Mouse (Mus musculus) hindbrain, embryonic 12.5 days (tissue): ENCODE results near the gene Arl5a. TPM values are rescaled to one million over a fixed set of nuclear protein-coding genes. Genes with fewer than 3 reads are reported as not detected.

Experiments
- ATAC-seq: fragments of 200-750 bp; cut with Nextera tagmentation; 2 replicates; pipeline ENCODE4 v1.8.0; 2017; ENCODE audit warnings: moderate TSS enrichment; ENCODE audit not compliant: low FRiP score
- H3K27ac ChIP-seq: fragments of 300-500 bp; sonication (generic); 2 replicates; pipeline ENCODE4 v1.5.1; 2016; ENCODE audit warnings: mild to moderate bottlenecking
- H3K27me3 ChIP-seq: fragments of 300-500 bp; sonication (generic); 2 replicates; pipeline ENCODE4 v1.6.1; 2016; ENCODE audit warnings: mild to moderate bottlenecking
- H3K36me3 ChIP-seq: fragments of 300-500 bp; sonication (generic); 2 replicates; pipeline ENCODE4 v1.6.1; 2016; ENCODE audit warnings: mild to moderate bottlenecking
- H3K4me1 ChIP-seq: fragments of 300-500 bp; sonication (generic); 2 replicates; pipeline ENCODE4 v1.6.1; 2016
- H3K4me2 ChIP-seq: fragments of 300-500 bp; sonication (generic); replicated peaks from 2 replicates; pipeline ENCODE4 v1.6.1; 2016; ENCODE audit warnings: mild to moderate bottlenecking
- H3K4me3 ChIP-seq: fragments of 300-500 bp; sonication (generic); 2 replicates; pipeline ENCODE4 v1.5.1; 2016; ENCODE audit warnings: mild to moderate bottlenecking
- H3K9ac ChIP-seq: fragments of 300-500 bp; sonication (generic); 2 replicates; pipeline ENCODE4 v1.6.1; 2016; ENCODE audit warnings: mild to moderate bottlenecking, moderate library complexity
- H3K9me3 ChIP-seq: fragments of 300-500 bp; sonication (generic); replicated peaks from 2 replicates; pipeline ENCODE4 v1.6.1; 2016; ENCODE audit warnings: mild to moderate bottlenecking
- WGBS: fragments of 180-500 bp; shearing (Covaris S2); methylation state at CpG from one replicate; pipeline ENCODE4 v1.1.7; 2016; 5-methylcytosine and 5-hydroxymethylcytosine counted together
- polyA plus RNA-seq: library from polyadenylated mRNA; unstranded; fragments of >200 nt; fragmentation: Nextera tagmentation; extraction: Ambion mirVana; gene quantifications from 2 replicates; pipeline ENCODE4 v1.2.1, GENCODE M21; 2016

Gene Arl5a
- 65.9 and 69.2 TPM in 2 replicates for polyA plus RNA-seq

GRCm38 (mm10) chr2:52424747-52425522, at the start of gene Arl5a:
Gene Arl5a (minus strand): TSS chr2:52424901.
- Histone ChIP-seq H3K4me2 (peak within 1 kb of the TSS; percentile 70), H3K36me3 (no peaks in the 10 kb centered on the region), H3K27ac (peak within 1 kb of the TSS; percentile 88), H3K9ac (peak within 1 kb of the TSS; percentile 96), H3K4me3 (peak within 1 kb of the TSS; percentile 98), H3K9me3 (no peaks in the 10 kb centered on the region), H3K27me3 (no peaks in the 10 kb centered on the region), H3K4me1 (peaks cover 27% of the 10 kb centered on the region)
- ATAC-seq, result peak; percentile 97
- 1% methylated on average over 57 of the region's 57 CpGs for WGBS

- no peak overlapping the region for H3K27ac ChIP-seq
- H3K4me3 ChIP-seq, result no peak overlapping the region
- ATAC-seq, result no peak
- peaks cover 25% of the 10 kb centered on the region for H3K36me3 ChIP-seq
- H3K4me1 ChIP-seq, result 0 out of 2 replicates have a peak, but pooled peaks cover 2% of the 10 kb centered on the region
- WGBS, result 55% methylated on average over 4 of the region's 4 CpGs
- H3K9ac ChIP-seq, result no peak overlapping the region
- H3K9me3 ChIP-seq, result no peaks in the 10 kb centered on the region
- H3K27me3 ChIP-seq, result no peaks in the 10 kb centered on the region
- no peak overlapping the region for H3K4me2 ChIP-seq
Measured at GRCm38 (mm10) chr2:52471545-52472291, 47.0 kb upstream of the Arl5a start.

GRCm38 (mm10) chr2:52470044-52470560, 45.4 kb upstream of the Arl5a start:
- WGBS, result 88% methylated on average over 4 of the region's 4 CpGs
- Histone ChIP-seq H3K27me3 (no peaks in the 10 kb centered on the region), H3K4me1 (0 out of 2 replicates have a peak, but pooled peaks cover 2% of the 10 kb centered on the region), H3K9me3 (no peaks in the 10 kb centered on the region), H3K36me3 (peaks cover 14% of the 10 kb centered on the region), H3K9ac (no peak overlapping the region), H3K4me3 (no peak overlapping the region), H3K27ac (no peak overlapping the region), H3K4me2 (no peak overlapping the region)
- ATAC-seq, result no peak

DNA sequence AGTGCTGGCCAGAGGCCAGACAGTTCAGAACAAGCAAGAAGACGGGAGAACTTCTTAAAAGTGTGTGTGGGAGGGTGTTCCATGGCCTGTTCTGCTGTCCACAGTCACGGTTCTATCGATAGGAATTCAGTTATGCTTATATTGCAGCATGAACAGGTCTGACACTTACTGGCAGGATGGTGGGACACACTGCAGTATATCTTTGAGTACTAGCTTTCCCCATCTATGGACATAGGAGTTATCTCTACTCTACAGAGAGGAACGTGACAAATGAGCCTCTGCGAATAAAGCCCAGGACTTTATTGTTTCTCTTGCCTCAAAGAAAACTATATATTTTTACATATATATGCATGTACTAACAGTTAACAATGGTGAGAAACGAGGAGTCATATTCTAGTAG, 42.9 kb upstream of the Arl5a start:
- H3K27me3 ChIP-seq, result no peaks in the 10 kb centered on the region
- H3K4me3 ChIP-seq, result no peak overlapping the region
- no peaks in the 10 kb centered on the region for H3K9me3 ChIP-seq
- H3K9ac ChIP-seq, result no peak overlapping the region
- ATAC-seq, result no peak
- H3K27ac ChIP-seq, result no peak overlapping the region
- H3K4me1 ChIP-seq, result 0 out of 2 replicates have a peak, but pooled peaks cover 2% of the 10 kb centered on the region
- no peak overlapping the region for H3K4me2 ChIP-seq
- WGBS, result 86% methylated on average over 6 of the region's 6 CpGs
- H3K36me3 ChIP-seq, result no peaks in the 10 kb centered on the region

DNA sequence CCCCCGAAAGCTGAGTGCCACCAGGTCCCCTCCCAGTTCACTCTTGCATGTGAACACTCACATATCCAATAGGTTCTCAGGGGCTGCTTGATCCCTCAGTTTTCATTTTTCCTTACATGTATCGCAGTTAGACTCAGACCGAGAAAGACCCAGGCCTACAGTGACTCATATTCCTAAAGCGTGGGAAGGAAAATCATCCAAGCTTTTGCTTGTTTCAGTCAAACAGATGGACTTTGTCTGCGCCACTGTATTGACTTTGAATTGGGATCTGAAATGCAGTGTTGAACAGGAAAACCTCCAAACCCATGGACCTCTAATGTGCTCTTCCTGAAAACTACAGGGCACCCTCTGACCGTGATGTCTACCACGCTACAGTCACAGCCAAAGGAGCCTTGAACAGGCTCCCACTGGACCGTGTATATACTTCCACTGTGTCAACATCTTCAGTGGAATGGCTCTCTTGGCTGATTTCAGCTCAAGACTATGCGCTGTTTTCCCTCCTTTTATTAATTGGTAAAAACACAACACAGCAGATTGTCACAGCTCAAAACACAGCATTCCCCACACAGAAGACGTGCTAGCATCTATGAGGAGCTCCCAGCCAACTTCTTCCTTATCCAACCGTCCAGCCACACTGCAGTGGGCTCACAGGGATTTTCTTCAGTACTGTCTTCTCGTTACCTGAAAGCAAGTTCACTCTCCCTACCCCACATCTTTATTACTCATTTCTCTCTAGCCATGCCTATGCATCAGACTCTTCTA, 36.7 kb upstream of the Arl5a start:
- Histone ChIP-seq H3K4me2 (no peak overlapping the region), H3K4me1 (no peaks in the 10 kb centered on the region), H3K9me3 (no peaks in the 10 kb centered on the region), H3K36me3 (no peaks in the 10 kb centered on the region), H3K27me3 (no peaks in the 10 kb centered on the region), H3K9ac (no peak overlapping the region), H3K4me3 (no peak overlapping the region), H3K27ac (no peak overlapping the region)
- ATAC-seq, result no peak
- 93% methylated on average over 12 of the region's 12 CpGs for WGBS

DNA sequence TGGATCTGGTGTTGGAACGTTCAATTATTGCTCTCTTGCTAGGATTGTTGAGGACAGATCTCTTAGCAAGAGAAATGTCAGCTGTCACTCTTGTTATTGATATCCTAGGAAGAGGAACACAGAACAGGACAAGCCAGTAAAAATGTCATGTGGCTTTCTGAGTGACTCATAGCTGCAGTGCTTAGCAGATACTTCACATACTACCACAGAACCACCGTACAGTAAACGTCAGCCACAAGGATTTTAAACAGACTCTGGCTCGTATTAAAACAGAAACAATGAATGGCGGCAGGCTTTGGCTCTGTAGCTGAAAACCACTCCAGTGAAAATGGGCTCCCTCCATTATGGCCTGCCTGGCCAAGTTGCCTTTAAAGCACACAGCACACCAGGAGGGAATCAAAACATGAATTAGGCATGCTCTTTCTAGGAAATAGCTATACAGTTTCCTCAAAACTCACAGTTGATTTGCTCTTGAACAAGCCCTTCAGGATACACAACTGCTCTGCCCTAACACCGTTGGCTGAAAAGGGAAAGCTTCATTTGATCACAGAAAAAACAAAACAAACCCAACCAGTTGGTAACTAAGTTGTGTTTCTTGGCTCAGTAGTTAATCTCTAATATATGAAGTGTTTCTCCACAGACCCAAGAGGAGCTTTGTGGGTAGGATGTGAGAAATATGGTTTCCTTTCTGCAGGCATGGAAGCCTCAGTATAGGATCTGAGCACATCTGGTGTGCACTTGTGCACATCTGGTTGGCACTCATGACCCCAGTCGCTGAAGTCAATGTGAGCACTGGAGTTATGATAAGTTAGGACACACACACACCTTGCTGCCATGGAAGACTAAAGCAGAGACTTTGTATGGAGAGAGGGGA, 31.1 kb upstream of the Arl5a start:
- Histone ChIP-seq H3K9ac (no peak overlapping the region), H3K4me3 (no peak overlapping the region), H3K36me3 (peaks cover 9% of the 10 kb centered on the region), H3K27me3 (no peaks in the 10 kb centered on the region), H3K4me2 (no peak overlapping the region), H3K9me3 (no peaks in the 10 kb centered on the region), H3K4me1 (no peaks in the 10 kb centered on the region), H3K27ac (no peak overlapping the region)
- WGBS, result 78% methylated on average over 7 of the region's 7 CpGs
- no peak for ATAC-seq

GRCm38 (mm10) chr2:52449818-52450217, 25.1 kb upstream of the Arl5a start:
- 87% methylated on average over 8 of the region's 8 CpGs for WGBS
- Histone ChIP-seq H3K9me3 (no peaks in the 10 kb centered on the region), H3K4me2 (no peak overlapping the region), H3K4me3 (no peak overlapping the region), H3K4me1 (no peaks in the 10 kb centered on the region), H3K27ac (no peak overlapping the region), H3K27me3 (no peaks in the 10 kb centered on the region), H3K9ac (no peak overlapping the region), H3K36me3 (peaks cover 14% of the 10 kb centered on the region)
- no peak for ATAC-seq

- H3K4me1 ChIP-seq, result no peaks in the 10 kb centered on the region
- no peak overlapping the region for H3K4me2 ChIP-seq
- no peak overlapping the region for H3K4me3 ChIP-seq
- H3K27ac ChIP-seq, result no peak overlapping the region
- ATAC-seq, result no peak
- H3K9me3 ChIP-seq, result no peaks in the 10 kb centered on the region
- no peak overlapping the region for H3K9ac ChIP-seq
- H3K27me3 ChIP-seq, result no peaks in the 10 kb centered on the region
- 78% methylated on average over 1 of the region's 1 CpGs for WGBS
- H3K36me3 ChIP-seq, result peaks cover 14% of the 10 kb centered on the region
Measured at GRCm38 (mm10) chr2:52448916-52449315, 24.2 kb upstream of the Arl5a start.

- Histone ChIP-seq H3K4me1 (no peaks in the 10 kb centered on the region), H3K36me3 (peaks cover 13% of the 10 kb centered on the region), H3K27ac (no peak overlapping the region), H3K4me3 (no peak overlapping the region), H3K27me3 (no peaks in the 10 kb centered on the region), H3K9me3 (no peaks in the 10 kb centered on the region), H3K9ac (no peak overlapping the region), H3K4me2 (no peak overlapping the region)
- 73% methylated on average over 5 of the region's 5 CpGs for WGBS
- no peak for ATAC-seq
Measured at GRCm38 (mm10) chr2:52446648-52447047, 21.9 kb upstream of the Arl5a start.

GRCm38 (mm10) chr2:52442125-52442524, 17.4 kb upstream of the Arl5a start:
- ATAC-seq, result no peak
- Histone ChIP-seq H3K9ac (no peak overlapping the region), H3K9me3 (no peaks in the 10 kb centered on the region), H3K27me3 (no peaks in the 10 kb centered on the region), H3K4me2 (no peak overlapping the region), H3K4me1 (no peaks in the 10 kb centered on the region), H3K36me3 (no peaks in the 10 kb centered on the region), H3K27ac (no peak overlapping the region), H3K4me3 (no peak overlapping the region)
- 34% methylated on average over 5 of the region's 5 CpGs for WGBS

- no peak for ATAC-seq
- no peak overlapping the region for H3K9ac ChIP-seq
- H3K4me1 ChIP-seq, result no peaks in the 10 kb centered on the region
- H3K27me3 ChIP-seq, result no peaks in the 10 kb centered on the region
- H3K4me3 ChIP-seq, result no peak overlapping the region
- H3K9me3 ChIP-seq, result no peaks in the 10 kb centered on the region
- WGBS, result 87% methylated on average over 4 of the region's 4 CpGs
- H3K27ac ChIP-seq, result no peak overlapping the region
- 0 out of 2 replicates have a peak, but pooled peaks cover 5% of the 10 kb centered on the region for H3K36me3 ChIP-seq
- no peak overlapping the region for H3K4me2 ChIP-seq
Measured at GRCm38 (mm10) chr2:52440420-52441015, 15.8 kb upstream of the Arl5a start.
